Mouse (Mus musculus): ENCODE measurements around the gene Fut8. TPM values are rescaled to one million over a fixed set of nuclear protein-coding genes. Genes with fewer than 3 reads are reported as not detected.

The Fut8 gene
- polyA plus RNA-seq, 1 experiment from 2014 or later, result 10.1 TPM

GRCm38 (mm10) chr12:77216511-77217192 is 21.3 kb upstream of the Fut8 start:
- Histone ChIP-seq H3K4me3 (ENCODE audit: low read depth, low read length) (no peak overlapping the region), H3K4me1 (replicated peaks; ENCODE audit: control insufficient read depth, insufficient read depth, low read length) (peaks cover 3% of the 10 kb centered on the region; the same call in 1 of the 2 replicates), H3K9me3 (ENCODE audit: control insufficient read depth) (no peaks in the 10 kb centered on the region), H3K27ac (ENCODE audit: low read depth, low read length) (no peak overlapping the region), H3K27me3 (replicated peaks; ENCODE audit: control insufficient read depth, insufficient read depth, low read length) (peaks cover 52% of the 10 kb centered on the region), H3K9ac (ENCODE audit: low read depth, low read length) (no peak overlapping the region), H3K36me3 (ENCODE audit: control insufficient read depth, insufficient read depth) (no peaks in the 10 kb centered on the region), H3K4me2 (replicated peaks; ENCODE audit: low read depth) (no peak overlapping the region)
- TF ChIP-seq CTCF (IDR thresholded peaks at IDR 0.05; ENCODE audit: low read depth), result no peak
- WGBS, result 63% methylated on average over 11 of the region's 11 CpGs
- ATAC-seq, result no peak

DNA sequence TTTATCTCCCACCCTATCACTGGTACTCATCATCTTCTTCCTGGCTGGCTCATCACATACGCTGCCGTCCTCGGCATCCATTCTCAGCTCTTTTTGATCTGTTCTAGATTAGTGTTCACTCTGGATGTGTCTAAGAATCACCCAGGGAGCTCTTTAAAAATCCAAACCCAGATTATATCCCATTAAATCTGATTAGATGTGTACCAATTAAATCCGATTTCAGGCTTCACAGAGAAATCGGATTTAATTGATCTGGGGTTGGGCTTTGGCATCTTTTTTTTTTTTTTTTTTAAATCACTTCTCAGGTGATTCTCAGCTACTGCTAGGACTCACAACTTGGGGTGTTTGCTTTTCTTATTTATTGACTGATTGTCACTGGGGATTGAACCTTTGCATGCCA is 17.3 kb upstream of the Fut8 start:
- no peaks in the 10 kb centered on the region for H3K4me1 ChIP-seq (replicated peaks; ENCODE audit: control insufficient read depth, insufficient read depth, low read length)
- H3K27me3 ChIP-seq (replicated peaks; ENCODE audit: control insufficient read depth, insufficient read depth, low read length), result peaks cover 51% of the 10 kb centered on the region
- no peak overlapping the region for H3K4me3 ChIP-seq (ENCODE audit: low read depth, low read length)
- WGBS, result 59% methylated on average over 5 of the region's 5 CpGs
- H3K9ac ChIP-seq (ENCODE audit: low read depth, low read length), result no peak overlapping the region
- no peak for TF ChIP-seq CTCF (IDR thresholded peaks at IDR 0.05; ENCODE audit: low read depth)
- ATAC-seq, result no peak
- H3K27ac ChIP-seq (ENCODE audit: low read depth, low read length), result no peak overlapping the region
- H3K4me2 ChIP-seq (replicated peaks; ENCODE audit: low read depth), result no peak overlapping the region
- no peaks in the 10 kb centered on the region for H3K9me3 ChIP-seq (ENCODE audit: control insufficient read depth)
- H3K36me3 ChIP-seq (ENCODE audit: control insufficient read depth, insufficient read depth), result no peaks in the 10 kb centered on the region

DNA sequence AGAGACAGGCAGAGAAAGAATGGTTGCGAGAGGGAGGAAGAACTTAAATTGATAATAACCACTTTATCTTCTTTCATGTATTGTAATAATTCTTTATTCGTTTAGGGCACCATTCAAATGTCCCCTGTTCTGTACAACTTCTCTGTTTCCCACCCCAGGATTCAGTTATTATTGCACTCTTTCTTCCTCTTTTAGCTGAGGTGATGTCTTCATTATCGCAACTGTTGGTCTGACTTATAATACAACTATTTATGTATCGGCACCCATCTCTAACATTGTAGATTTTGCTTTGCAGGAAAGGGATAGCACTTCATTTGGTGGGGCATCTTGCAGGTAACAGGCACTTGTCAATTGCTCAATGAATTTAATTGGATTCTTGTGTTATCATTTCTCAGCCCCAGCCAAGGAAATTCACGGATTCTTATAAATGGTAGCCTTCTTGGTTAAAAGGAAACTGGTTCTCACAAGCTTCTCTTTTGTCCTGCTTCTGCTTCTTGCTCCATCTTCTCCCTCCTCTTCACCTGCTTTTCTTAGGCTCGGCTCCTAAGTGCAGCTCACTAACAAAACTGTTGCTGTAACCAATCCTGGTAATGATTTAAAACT is 15.6 kb upstream of the Fut8 start:
- Histone ChIP-seq H3K27me3 (replicated peaks; ENCODE audit: control insufficient read depth, insufficient read depth, low read length) (peaks cover 48% of the 10 kb centered on the region), H3K9me3 (ENCODE audit: control insufficient read depth) (no peaks in the 10 kb centered on the region), H3K9ac (ENCODE audit: low read depth, low read length) (no peak overlapping the region), H3K36me3 (ENCODE audit: control insufficient read depth, insufficient read depth) (no peaks in the 10 kb centered on the region), H3K4me1 (replicated peaks; ENCODE audit: control insufficient read depth, insufficient read depth, low read length) (no peaks in the 10 kb centered on the region), H3K4me3 (ENCODE audit: low read depth, low read length) (no peak overlapping the region), H3K4me2 (replicated peaks; ENCODE audit: low read depth) (no peak overlapping the region), H3K27ac (ENCODE audit: low read depth, low read length) (no peak overlapping the region)
- no peak for TF ChIP-seq CTCF (IDR thresholded peaks at IDR 0.05; ENCODE audit: low read depth)
- ATAC-seq, result no peak
- 82% methylated on average over 6 of the region's 6 CpGs for WGBS

DNA sequence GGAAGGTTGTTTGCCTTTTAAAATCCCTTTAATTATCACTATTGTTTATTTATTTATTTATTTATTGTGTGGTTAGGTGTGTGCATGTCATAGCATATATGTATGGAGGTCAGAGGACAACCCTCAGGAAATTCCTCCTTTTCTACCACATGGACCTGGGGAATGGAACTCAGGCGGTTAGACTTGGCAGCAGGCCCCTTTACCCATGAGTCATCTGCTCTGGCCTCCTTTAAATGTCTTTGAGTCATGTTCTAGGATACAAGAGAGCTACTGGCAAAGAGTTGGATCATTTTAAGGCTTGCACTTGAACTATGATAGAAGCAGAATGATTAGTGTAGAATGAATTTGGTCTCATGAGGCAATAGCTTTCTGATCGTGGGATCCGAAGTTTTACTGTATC is 14.3 kb upstream of the Fut8 start:
- peaks cover 41% of the 10 kb centered on the region for H3K27me3 ChIP-seq (replicated peaks; ENCODE audit: control insufficient read depth, insufficient read depth, low read length)
- no peaks in the 10 kb centered on the region for H3K4me1 ChIP-seq (replicated peaks; ENCODE audit: control insufficient read depth, insufficient read depth, low read length)
- ATAC-seq, result no peak
- no peaks in the 10 kb centered on the region for H3K9me3 ChIP-seq (ENCODE audit: control insufficient read depth)
- TF ChIP-seq CTCF (IDR thresholded peaks at IDR 0.05; ENCODE audit: low read depth), result no peak
- WGBS, result 92% methylated on average over 3 of the region's 3 CpGs
- no peak overlapping the region for H3K27ac ChIP-seq (ENCODE audit: low read depth, low read length)
- no peak overlapping the region for H3K4me3 ChIP-seq (ENCODE audit: low read depth, low read length)
- H3K4me2 ChIP-seq (replicated peaks; ENCODE audit: low read depth), result no peak overlapping the region
- no peaks in the 10 kb centered on the region for H3K36me3 ChIP-seq (ENCODE audit: control insufficient read depth, insufficient read depth)
- no peak overlapping the region for H3K9ac ChIP-seq (ENCODE audit: low read depth, low read length)

GRCm38 (mm10) chr12:77224121-77224520 is 13.8 kb upstream of the Fut8 start:
- WGBS, result 91% methylated on average over 4 of the region's 4 CpGs
- H3K4me1 ChIP-seq (replicated peaks; ENCODE audit: control insufficient read depth, insufficient read depth, low read length), result no peaks in the 10 kb centered on the region

DNA sequence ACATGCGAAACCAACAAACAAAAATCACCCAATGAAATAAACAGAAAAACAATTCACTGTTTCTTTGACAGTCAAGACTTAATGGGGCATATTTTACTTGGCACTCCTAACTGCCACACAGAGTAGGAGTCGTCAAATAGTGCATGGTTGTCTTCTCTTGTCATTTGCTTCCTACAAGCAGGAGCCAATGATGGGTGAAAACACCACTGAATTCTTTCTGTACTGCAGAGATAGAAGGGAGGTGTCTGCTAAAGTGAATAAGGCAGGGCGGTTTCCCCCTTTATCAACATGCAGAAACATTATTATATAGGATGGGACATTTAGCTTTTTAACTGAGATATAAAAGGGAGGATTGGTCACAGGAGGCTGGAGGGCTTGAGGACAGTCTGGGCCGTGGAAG is 13.0 kb upstream of the Fut8 start:
- Histone ChIP-seq H3K27me3 (replicated peaks; ENCODE audit: control insufficient read depth, insufficient read depth, low read length) (peaks cover 36% of the 10 kb centered on the region), H3K9ac (ENCODE audit: low read depth, low read length) (no peak overlapping the region), H3K9me3 (ENCODE audit: control insufficient read depth) (no peaks in the 10 kb centered on the region), H3K36me3 (ENCODE audit: control insufficient read depth, insufficient read depth) (no peaks in the 10 kb centered on the region), H3K4me3 (ENCODE audit: low read depth, low read length) (no peak overlapping the region), H3K4me1 (replicated peaks; ENCODE audit: control insufficient read depth, insufficient read depth, low read length) (no peaks in the 10 kb centered on the region), H3K4me2 (replicated peaks; ENCODE audit: low read depth) (no peak overlapping the region), H3K27ac (ENCODE audit: low read depth, low read length) (no peak overlapping the region)
- no peak for ATAC-seq
- 73% methylated on average over 4 of the region's 4 CpGs for WGBS
- no peak for TF ChIP-seq CTCF (IDR thresholded peaks at IDR 0.05; ENCODE audit: low read depth)

More at GRCm38 (mm10) chr12:77224121-77224520, 13.8 kb upstream of the Fut8 start:
- Histone ChIP-seq H3K4me3 (ENCODE audit: low read depth, low read length) (no peak overlapping the region), H3K4me2 (replicated peaks; ENCODE audit: low read depth) (no peak overlapping the region), H3K27me3 (replicated peaks; ENCODE audit: control insufficient read depth, insufficient read depth, low read length) (peaks cover 36% of the 10 kb centered on the region), H3K36me3 (ENCODE audit: control insufficient read depth, insufficient read depth) (no peaks in the 10 kb centered on the region), H3K9ac (ENCODE audit: low read depth, low read length) (no peak overlapping the region), H3K27ac (ENCODE audit: low read depth, low read length) (no peak overlapping the region), H3K9me3 (ENCODE audit: control insufficient read depth) (no peaks in the 10 kb centered on the region)
- ATAC-seq, result no peak
- no peak for TF ChIP-seq CTCF (IDR thresholded peaks at IDR 0.05; ENCODE audit: low read depth)

Data from intestine, postnatal 0 days (tissue).